Mouse (Mus musculus): ENCODE data around the gene P2rx7. TPM values are rescaled to one million over a fixed set of nuclear protein-coding genes. Genes with fewer than 3 reads are reported as not detected.
A peak's percentile ranks its signal among the peaks of the same experiment; 100 is the strongest.
"Not testable (repeated sequence)": the region's sequence is repeated elsewhere in the genome, so short reads cannot be mapped to it uniquely, and the experiment has no call there.

P2rx7 gene
- total and polyA plus RNA-seq, 3 experiments = 0.72 to 9.0 (median 8.9) TPM

DNA sequence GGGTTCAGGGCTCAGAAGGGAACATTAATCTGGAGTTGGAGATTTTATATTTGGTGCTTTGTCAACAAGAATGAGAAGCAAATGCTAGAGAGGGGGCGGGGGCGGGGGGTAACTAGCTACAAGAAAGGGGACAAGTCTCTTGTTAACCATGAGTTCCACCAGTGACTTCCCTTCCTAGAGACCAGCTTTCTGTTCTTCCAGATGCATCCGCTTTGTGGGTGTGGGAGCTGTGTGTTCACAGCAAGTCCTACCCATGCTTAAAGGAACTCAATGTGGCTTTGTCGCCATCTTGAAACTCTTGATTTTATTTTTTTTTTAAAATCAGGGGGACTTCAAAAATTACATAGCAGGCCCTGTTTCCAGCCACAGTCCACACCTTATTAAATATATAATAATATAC is 4.2 kb upstream of the P2rx7 start:
- peaks cover 6% of the 10 kb centered on the region; the same call in 1 of the 2 replicates for H3K27me3 ChIP-seq (ENCODE audit: insufficient read depth, low read length)
- H3K4me1 ChIP-seq (ENCODE audit: insufficient read depth, low read depth, low read length) = peaks cover 52% of the 10 kb centered on the region
- no peak for TF ChIP-seq CTCF (IDR thresholded peaks at IDR 0.05; ENCODE audit: low read depth, low read length)
- no peak for TF ChIP-seq GATA2 (IDR thresholded peaks at IDR 0.05; ENCODE audit: borderline replicate concordance, low read depth, low read length)
- TF ChIP-seq TAL1 (conservative IDR thresholded peaks at IDR 0.05; ENCODE audit: low read depth, low read length) = no peak
- TF ChIP-seq GATA1 (IDR thresholded peaks at IDR 0.05; ENCODE audit: borderline replicate concordance, low read length) = no peak
- TF ChIP-seq POLR2AphosphoS5 (IDR thresholded peaks at IDR 0.05; ENCODE audit: insufficient replicate concordance, low read depth, low read length) = no peak
- no peak for DNase-seq (ENCODE audit: low spot score)
- no peak for ATAC-seq (ENCODE audit: extremely low read depth, insufficient number of reproducible peaks, low FRiP score, poor library complexity, severe bottlenecking)
- no peaks in the 10 kb centered on the region for H3K9me3 ChIP-seq (replicated peaks)
- no peaks in the 10 kb centered on the region for H3K36me3 ChIP-seq (replicated peaks)
- no peak overlapping the region for H3K4me3 ChIP-seq (ENCODE audit: low read depth, low read length)

DNA sequence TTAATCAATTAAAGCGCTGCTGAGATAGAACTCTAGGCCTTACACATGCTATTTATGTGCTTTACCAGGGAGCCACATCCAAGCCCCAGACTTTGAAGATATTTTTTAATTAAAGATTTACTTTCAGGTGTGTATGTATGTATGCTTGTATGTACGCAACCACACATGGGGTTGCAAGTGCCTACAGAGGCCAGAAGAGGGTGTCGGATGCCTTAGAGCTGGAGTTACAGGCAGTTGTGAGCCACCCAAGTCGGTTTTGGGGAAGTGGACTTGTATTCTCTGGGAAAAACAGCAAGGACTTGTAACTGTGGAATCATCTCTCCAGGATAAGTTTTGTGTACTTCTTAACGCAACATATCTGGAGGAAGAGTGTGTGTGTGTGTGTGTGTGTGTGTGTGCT is 3.7 kb upstream of the P2rx7 start:
- Histone ChIP-seq H3K36me3 (replicated peaks) (no peaks in the 10 kb centered on the region), H3K9me3 (replicated peaks) (no peaks in the 10 kb centered on the region), H3K4me3 (ENCODE audit: low read depth, low read length) (no peak overlapping the region), H3K27me3 (ENCODE audit: insufficient read depth, low read length) (peaks cover 6% of the 10 kb centered on the region; the same call in 1 of the 2 replicates), H3K4me1 (ENCODE audit: insufficient read depth, low read depth, low read length) (peaks cover 57% of the 10 kb centered on the region)
- ATAC-seq (ENCODE audit: extremely low read depth, insufficient number of reproducible peaks, low FRiP score, poor library complexity, severe bottlenecking) (no peak), DNase-seq (ENCODE audit: low spot score) (no peak)
- TF ChIP-seq POLR2AphosphoS5 (IDR thresholded peaks at IDR 0.05; ENCODE audit: insufficient replicate concordance, low read depth, low read length) (no peak), CTCF (IDR thresholded peaks at IDR 0.05; ENCODE audit: low read depth, low read length) (no peak), GATA2 (IDR thresholded peaks at IDR 0.05; ENCODE audit: borderline replicate concordance, low read depth, low read length) (no peak), TAL1 (conservative IDR thresholded peaks at IDR 0.05; ENCODE audit: low read depth, low read length) (no peak), GATA1 (IDR thresholded peaks at IDR 0.05; ENCODE audit: borderline replicate concordance, low read length) (no peak)

DNA sequence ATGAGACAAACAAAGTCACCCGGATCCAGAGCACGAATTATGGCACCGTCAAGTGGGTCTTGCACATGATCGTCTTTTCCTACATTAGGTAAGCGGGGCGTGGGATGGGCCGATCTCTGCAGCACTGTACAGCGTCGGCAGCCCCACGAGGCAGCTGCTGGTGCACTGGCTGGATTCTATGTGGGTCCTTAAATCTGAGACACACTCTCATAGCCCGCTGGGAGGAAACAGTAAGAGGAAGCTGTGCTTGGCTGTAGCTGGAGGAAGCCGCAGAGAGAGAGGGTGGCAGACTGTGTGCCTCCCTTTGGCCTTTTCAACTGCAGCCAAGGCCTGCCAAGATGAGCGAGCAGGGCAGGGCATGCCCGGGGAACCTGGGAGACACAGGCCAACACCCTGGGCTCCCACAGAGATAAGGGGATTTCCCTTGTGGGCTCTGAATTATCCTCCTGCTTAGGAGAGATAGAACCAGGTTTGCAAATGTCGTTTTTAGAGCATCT is 448 bp downstream of the P2rx7 start:
- Histone ChIP-seq H3K36me3 (replicated peaks) (no peaks in the 10 kb centered on the region), H3K27me3 (ENCODE audit: insufficient read depth, low read length) (peaks cover 3% of the 10 kb centered on the region; the same call in 1 of the 2 replicates), H3K4me1 (ENCODE audit: insufficient read depth, low read depth, low read length) (peaks cover 55% of the 10 kb centered on the region), H3K9me3 (replicated peaks) (peaks cover 5% of the 10 kb centered on the region), H3K4me3 (ENCODE audit: low read depth, low read length) (peak overlapping the region; percentile 52; the same call in 1 of the 2 replicates)
- ATAC-seq (ENCODE audit: extremely low read depth, insufficient number of reproducible peaks, low FRiP score, poor library complexity, severe bottlenecking) (peak; percentile 49), DNase-seq (ENCODE audit: low spot score) (peak; percentile 53)
- TF ChIP-seq TAL1 (conservative IDR thresholded peaks at IDR 0.05; ENCODE audit: low read depth, low read length) (peak; percentile 27; the same call in 1 of the 2 replicates), CTCF (IDR thresholded peaks at IDR 0.05; ENCODE audit: low read depth, low read length) (no peak), GATA2 (IDR thresholded peaks at IDR 0.05; ENCODE audit: borderline replicate concordance, low read depth, low read length) (no peak), GATA1 (IDR thresholded peaks at IDR 0.05; ENCODE audit: borderline replicate concordance, low read length) (no peak)

DNA sequence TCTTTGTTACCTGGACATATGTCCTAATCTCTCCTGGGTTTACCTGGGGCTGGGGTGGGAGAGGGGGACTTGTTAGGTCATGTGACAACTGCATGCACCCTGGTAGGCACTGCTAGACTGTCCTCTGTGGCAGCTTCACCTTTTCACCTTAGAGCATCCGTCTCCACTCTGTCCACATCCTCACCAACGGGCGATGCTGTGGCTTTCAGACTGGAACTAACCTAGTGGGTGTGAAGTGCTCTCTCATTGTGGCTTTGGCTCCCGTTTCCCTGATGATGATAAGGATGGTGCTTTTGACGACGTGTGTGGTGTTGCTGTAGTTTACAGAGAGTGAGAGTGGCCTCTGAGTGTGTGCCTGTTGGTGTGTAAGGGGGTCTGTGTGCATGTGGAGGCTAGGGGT is 1.6 kb downstream of the P2rx7 start:
- H3K27me3 ChIP-seq (ENCODE audit: insufficient read depth, low read length) = peaks cover 3% of the 10 kb centered on the region; the same call in 1 of the 2 replicates
- DNase-seq (ENCODE audit: low spot score) (no peak), ATAC-seq (ENCODE audit: extremely low read depth, insufficient number of reproducible peaks, low FRiP score, poor library complexity, severe bottlenecking) (no peak)
- TF ChIP-seq CTCF (IDR thresholded peaks at IDR 0.05; ENCODE audit: low read depth, low read length) (no peak), POLR2AphosphoS5 (IDR thresholded peaks at IDR 0.05; ENCODE audit: insufficient replicate concordance, low read depth, low read length) (no peak), GATA2 (IDR thresholded peaks at IDR 0.05; ENCODE audit: borderline replicate concordance, low read depth, low read length) (no peak), GATA1 (IDR thresholded peaks at IDR 0.05; ENCODE audit: borderline replicate concordance, low read length) (no peak), TAL1 (conservative IDR thresholded peaks at IDR 0.05; ENCODE audit: low read depth, low read length) (no peak)
- peaks cover 64% of the 10 kb centered on the region for H3K4me1 ChIP-seq (ENCODE audit: insufficient read depth, low read depth, low read length)
- peaks cover 5% of the 10 kb centered on the region for H3K9me3 ChIP-seq (replicated peaks)
- H3K36me3 ChIP-seq (replicated peaks) = no peaks in the 10 kb centered on the region
- no peak overlapping the region; the same call in 1 of the 2 replicates for H3K4me3 ChIP-seq (ENCODE audit: low read depth, low read length)

DNA sequence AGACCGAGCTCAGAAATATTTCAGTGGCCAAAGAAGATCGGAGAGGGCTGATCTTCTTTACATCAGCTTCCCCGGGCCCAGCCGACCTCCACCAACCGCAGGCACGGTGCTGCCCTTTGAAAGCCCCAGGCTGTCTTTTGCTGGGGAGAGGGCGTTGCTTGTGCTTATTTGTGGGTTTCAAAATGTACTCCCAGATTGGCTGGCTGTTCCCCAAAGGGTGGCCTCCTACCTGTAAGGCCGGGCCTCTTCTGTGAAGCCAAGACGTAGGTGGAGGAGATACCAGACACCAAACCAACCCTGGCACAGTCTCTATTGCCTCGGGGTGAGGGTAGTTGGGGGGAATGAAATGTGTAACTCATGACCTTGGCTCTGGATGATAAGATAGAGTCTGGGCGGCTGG is 2.3 kb downstream of the P2rx7 start:
- TF ChIP-seq GATA1 (IDR thresholded peaks at IDR 0.05; ENCODE audit: borderline replicate concordance, low read length) = no peak
- no peak for DNase-seq (ENCODE audit: low spot score)

DNA sequence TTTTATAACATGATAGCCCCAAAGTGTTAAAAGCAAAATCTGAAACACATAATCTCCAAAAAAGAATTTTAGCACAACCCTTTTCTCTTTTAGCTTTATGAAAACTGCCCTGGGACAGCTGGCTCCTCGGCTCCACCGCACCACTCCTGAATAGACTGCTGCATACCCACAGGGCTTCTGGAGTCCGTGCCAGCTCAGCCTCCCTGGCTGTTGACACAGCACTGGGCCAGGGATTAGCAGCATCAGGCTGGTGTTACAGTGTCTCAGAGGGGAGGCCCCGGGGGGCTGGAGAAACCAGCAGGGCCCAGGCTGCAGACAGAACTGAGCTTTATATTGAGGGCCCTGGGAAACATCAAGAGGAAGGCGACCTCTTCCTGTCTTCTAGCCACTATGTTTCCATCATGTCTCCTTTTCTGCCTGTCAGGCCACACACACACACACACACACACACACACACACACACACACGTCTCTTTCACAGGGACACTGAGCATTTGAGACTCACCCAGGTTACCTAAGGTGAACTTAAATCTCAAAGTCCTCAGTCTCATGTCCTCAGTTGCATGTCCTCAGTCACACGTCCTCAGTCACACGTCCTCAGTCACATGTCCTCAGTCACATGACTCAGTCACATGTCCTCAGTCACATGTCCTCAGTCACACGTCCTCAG is 3.7 kb downstream of the P2rx7 start:
- H3K27me3 ChIP-seq (ENCODE audit: insufficient read depth, low read length) = peaks cover 3% of the 10 kb centered on the region; the same call in 1 of the 2 replicates
- H3K9me3 ChIP-seq (replicated peaks) = peaks cover 5% of the 10 kb centered on the region
- TF ChIP-seq CTCF (IDR thresholded peaks at IDR 0.05; ENCODE audit: low read depth, low read length) = no peak
- H3K36me3 ChIP-seq (replicated peaks) = no peaks in the 10 kb centered on the region
- no peak for DNase-seq (ENCODE audit: low spot score)
- H3K4me1 ChIP-seq (ENCODE audit: insufficient read depth, low read depth, low read length) = peaks cover 82% of the 10 kb centered on the region
- H3K4me3 ChIP-seq (ENCODE audit: low read depth, low read length) = no peak overlapping the region
- ATAC-seq (ENCODE audit: extremely low read depth, insufficient number of reproducible peaks, low FRiP score, poor library complexity, severe bottlenecking) = no peak

More for the DNA sequence above, 2.3 kb downstream of the P2rx7 start:
- Histone ChIP-seq H3K9me3 (replicated peaks) (peaks cover 5% of the 10 kb centered on the region), H3K36me3 (replicated peaks) (no peaks in the 10 kb centered on the region), H3K4me1 (ENCODE audit: insufficient read depth, low read depth, low read length) (peaks cover 71% of the 10 kb centered on the region), H3K4me3 (ENCODE audit: low read depth, low read length) (no peak overlapping the region), H3K27me3 (ENCODE audit: insufficient read depth, low read length) (peaks cover 3% of the 10 kb centered on the region; the same call in 1 of the 2 replicates)
- ATAC-seq (ENCODE audit: extremely low read depth, insufficient number of reproducible peaks, low FRiP score, poor library complexity, severe bottlenecking) = no peak

DNA sequence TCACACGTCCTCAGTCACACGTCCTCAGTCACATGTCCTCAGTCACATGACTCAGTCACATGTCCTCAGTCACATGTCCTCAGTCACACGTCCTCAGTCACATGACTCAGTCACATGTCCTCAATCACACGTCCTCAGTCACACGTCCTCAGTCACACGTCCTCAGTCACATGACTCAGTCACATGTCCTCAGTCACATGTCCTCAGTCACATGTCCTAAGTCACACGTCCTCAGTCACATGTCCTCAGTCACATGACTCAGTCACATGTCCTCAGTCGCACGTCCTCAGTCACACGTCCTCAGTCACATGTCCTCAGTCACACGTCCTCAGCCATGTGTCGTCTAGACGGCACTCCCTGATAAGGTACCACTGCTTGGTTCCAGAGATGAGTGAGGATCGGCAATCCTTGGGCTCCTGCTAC is 4.3 kb downstream of the P2rx7 start:
- H3K27me3 ChIP-seq (ENCODE audit: insufficient read depth, low read length); ATAC-seq (ENCODE audit: extremely low read depth, insufficient number of reproducible peaks, low FRiP score, poor library complexity, severe bottlenecking); H3K36me3 ChIP-seq (replicated peaks); H3K4me3 ChIP-seq (ENCODE audit: low read depth, low read length); H3K9me3 ChIP-seq (replicated peaks); DNase-seq (ENCODE audit: low spot score): not testable (repeated sequence)
- H3K4me1 ChIP-seq (ENCODE audit: insufficient read depth, low read depth, low read length) = peaks cover 83% of the 10 kb centered on the region
